Mouse (Mus musculus) thymus, postnatal 36 days (tissue): ENCODE data around the gene Stra6.

ENCODE experiments used
- DNase-seq, 2 experiments: peaks; one replicate each; pipeline ENCODE4 v3.0.0; 2022; ENCODE audit warnings: mixed read lengths in 2 of 2

Stra6 gene

DNA sequence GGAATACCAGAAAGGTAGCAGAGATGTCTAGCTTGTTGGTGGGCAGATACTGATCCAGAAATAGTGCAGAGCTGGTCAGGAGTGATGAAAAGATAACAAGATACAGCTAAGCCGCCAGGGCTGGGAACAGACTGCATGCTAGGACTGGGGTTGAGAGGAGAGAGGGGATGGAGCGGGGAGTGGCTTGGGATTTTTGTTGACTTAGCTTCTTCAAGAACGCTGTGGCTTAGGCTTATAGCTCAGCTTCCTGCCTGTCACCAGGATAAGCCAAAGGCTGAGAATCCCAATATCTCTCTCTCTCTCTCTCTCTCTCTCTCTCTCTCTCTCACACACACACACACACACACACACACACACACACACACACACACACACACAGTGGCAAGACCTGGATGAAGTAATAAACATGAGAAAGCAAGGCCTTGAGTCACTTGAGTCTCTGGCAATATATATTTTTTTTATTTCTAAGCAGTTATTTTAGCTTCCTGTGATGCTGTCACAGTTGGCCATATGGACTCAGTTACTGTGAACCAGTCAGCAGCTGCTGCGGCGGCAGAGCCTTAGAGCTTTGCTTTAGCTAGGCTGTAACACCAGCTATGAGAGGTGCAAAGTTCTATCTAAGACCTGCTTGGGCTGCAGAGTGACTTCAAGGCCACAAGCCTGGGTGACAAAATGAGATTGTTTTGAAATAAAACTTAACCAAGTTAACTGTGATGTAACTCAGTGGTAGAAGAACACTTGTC, 112.3 kb downstream of the Stra6 start:
- DNase-seq: no peak

DNA sequence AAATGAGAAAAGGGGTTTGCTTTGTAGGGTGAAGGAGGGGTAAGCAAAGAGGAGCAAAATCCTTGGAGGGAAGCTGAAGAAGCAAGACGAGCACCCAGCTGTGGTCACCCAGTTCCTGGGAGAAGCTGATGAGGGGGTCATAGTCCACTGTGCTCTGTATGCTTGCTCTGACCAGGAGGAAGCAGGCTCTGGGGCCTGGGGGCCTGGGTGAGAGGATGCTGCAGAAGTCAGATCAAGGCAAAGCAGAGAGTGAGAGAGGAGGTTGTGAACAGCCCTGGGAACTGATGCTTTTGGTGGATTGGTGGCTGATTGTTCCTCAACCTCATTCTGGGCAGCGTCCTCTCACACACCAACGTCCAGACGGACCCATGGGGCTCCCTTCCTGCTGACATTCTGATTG, 113.6 kb downstream of the Stra6 start:
- DNase-seq: no peak

DNA sequence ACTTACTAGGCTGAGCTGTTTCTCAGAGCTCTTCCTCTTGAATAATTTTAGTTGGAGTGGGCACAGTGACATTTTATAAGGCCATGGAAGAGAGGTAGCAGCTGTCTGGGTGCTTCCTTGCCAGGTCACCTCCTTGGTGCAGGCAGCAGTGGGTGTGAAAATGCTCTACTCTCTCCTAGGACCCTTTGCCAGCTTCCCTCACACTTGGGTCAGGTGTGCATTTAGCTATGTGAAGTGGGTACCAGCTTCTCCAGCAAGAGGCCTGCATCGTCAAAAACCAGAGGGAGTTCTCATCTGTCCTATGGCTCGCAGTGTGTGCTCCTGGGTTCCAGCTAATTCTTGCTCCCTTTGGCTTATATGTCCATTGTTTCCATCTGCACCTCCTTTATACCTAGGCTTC, 115.8 kb downstream of the Stra6 start:
- DNase-seq: no peak

DNA sequence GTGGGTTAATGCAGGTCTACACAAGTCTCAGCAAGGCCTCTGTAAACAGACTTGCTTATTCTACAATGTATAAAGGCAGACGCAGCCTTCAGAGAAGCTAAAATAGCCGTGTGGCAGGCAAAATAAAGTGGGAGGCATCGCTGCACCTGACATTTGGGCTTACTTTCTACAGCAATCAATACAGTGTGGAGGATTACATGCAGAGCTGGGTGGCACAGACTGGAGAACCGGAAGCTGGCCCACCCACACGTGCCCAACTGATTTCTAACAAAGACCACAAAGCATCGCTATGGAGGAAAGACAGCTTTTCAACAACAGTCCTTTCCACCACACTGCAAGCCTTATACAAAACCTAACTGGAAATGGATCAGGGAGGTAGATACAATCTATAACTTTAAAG, 120.9 kb downstream of the Stra6 start:
- DNase-seq: peak in 1 of 2 experiments; percentile 17

DNA sequence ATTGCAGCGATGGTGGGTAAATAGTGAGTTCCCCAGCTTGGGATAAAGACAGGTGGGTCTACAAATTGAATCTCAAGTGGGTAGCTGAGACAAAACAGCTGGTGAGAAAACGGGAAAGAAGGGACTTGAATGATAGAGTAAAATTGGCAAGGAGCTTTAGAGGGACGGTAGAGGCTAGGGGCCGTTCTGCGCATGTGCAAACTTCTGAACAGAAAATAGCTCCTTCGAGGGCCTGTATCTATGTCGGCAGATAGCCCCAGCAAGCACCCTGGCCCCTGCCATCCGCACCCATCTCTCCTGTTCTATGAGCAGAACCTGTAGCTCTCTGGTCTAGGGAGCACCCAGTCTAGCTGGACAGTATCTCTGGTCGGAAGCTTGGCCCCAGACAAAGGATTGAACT, 130.6 kb downstream of the Stra6 start:
- no peak for DNase-seq

DNA sequence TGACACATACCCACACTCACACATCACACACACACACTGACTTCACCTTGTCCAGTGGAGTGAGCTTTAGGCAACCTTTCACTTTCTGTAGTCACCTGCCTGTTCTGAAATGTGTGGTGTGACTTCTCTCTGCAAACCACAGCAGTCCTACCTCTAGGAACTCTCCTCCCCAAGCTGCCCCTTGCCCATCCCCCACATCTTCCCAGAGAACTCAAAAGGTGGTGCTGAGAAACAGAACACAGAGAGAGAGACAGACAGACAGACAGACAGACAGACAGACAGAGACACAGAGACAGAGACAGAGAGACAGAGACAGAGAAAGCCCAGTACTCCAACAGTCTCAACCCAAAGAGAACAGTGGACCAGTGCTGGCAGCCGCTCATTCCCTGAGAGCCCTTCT, 132.1 kb downstream of the Stra6 start:
- no peak for DNase-seq

DNA sequence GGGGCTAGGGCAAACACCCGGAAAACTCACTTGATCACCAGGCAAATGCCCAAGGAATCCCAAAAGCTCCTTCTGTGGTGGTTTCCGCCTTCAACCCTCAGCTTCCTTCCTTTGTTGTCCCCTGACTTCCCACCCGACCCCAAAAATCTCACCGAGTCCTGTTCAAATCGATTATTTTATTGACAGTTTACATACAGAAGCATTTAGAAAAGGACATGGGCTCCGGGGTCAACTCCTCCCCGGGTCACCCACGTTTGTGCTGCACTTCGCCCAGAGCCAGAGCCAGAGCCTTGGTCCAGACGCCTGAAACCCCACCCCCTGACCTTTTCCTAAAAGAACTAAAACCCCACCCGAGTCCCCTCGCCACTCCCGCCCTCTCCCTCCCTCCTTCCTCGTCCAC, 132.6 kb downstream of the Stra6 start:
- no peak for DNase-seq

DNA sequence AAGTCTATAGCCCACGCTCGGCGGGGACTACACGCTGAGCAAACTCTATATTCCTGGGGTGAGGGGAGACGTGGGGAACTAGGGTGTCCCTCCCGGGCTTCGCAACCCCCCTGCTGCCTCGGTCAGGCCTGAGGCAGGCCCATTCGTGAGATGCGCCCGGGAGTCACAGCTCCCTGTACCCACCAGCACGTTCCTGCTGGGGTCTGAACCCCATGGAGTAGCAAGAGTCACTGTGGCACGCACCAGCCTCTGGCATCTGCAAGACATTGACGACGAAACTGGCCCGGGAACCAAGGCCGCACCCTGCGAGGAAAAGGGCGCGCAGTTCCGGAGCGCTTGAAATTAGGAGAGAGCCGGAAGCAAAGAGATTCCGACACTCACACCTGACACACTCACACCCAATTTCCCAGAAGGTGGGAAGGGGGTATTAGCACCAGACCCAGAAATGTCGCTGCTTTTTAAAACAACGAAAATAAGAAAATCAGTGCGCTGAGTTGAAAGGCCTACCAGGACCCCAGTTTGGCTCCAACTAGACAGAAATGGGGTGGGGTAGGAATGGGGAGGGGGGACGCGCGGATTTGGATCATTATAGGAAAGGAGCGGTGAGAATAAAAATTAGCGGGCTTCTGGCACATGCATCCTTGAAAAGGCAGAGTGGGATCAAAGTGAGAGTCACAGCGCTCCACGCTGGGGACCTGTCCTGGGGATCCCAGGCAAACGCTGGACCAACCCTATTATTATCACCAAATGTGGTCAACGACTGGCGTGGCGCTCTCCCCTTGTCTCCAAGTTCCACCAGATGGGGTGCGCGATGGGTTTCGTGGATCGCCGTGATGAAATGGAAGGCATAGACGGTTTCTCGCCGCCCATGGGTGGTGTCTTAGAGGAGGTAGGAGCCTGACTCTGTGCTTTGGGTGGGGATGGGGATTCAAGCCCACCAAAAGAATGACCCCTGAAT, 133.3 kb downstream of the Stra6 start:
- DNase-seq: no peak

DNA sequence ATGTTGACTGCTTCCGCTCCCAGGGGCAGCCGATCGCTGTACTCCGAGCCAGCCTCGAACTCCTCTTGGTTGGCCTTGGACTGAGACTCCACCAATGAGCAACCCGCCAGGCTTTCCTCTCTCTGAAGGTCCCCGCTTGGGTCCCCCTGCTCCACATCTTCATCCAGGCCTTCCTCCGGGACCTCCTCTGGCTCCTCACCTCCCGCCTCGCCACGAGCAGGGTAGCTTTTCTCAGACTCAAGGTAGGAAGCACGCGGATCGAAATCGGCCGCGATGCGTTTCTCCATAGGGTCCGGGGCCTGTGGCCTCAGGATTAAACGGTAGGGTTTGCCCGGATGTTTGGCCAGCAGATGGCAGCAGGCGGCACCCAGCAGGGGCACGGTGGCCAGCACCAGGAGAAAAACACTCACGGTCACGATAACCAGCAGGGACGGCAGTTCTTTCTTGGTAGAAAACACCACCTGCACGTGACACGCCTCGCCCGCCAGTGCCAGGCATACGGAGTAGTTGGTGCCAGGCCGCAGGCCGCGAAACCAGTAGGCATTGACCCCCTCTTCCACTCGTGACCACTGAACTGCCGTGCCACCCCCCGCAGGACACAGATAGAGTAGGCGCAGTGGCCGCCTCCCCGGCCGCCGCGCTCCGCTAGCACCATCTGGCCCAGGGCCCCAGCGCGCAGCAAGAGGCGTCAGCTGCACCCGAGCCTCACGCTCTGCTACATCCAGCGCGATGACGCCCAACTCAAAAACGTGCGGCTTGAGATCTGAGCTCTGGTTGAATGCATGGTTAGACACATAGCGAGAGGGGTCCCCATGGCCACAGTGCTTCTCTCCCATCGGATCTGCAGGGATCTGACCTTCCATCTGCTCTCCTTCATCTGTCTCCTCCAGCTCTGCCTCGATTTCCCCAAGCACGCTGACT, 134.5 kb downstream of the Stra6 start:
- DNase-seq: peak; percentile 33 to 35

DNA sequence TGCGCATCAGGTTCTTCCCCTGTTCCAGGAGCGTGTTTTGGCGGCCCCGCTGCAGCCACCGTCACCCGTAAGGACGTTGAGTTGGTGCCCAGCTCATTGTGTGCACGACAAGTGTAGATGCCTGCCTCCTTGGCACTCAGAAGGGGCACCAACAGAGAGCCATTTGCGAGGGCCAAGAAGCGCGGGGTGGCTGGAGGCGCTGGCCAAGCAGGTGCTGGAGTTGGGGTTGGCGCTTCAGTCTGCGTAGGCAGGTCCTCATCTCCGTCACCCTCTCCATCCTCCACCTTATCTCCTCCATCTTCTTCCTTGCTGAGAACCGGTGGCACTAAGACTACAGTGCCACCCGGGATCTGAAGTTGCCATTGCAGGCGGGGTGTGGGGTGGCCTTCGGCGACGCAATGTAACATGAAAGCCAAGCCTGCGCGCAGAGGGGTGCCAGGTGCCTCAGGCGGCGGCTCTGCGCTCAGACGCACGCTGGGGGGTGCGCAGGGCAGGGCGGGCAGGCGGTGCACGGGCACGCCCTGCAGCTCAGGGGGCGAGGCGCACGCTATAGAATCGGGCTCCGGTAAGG, 135.3 kb downstream of the Stra6 start:
- DNase-seq: peak; percentile 15 to 39

DNA sequence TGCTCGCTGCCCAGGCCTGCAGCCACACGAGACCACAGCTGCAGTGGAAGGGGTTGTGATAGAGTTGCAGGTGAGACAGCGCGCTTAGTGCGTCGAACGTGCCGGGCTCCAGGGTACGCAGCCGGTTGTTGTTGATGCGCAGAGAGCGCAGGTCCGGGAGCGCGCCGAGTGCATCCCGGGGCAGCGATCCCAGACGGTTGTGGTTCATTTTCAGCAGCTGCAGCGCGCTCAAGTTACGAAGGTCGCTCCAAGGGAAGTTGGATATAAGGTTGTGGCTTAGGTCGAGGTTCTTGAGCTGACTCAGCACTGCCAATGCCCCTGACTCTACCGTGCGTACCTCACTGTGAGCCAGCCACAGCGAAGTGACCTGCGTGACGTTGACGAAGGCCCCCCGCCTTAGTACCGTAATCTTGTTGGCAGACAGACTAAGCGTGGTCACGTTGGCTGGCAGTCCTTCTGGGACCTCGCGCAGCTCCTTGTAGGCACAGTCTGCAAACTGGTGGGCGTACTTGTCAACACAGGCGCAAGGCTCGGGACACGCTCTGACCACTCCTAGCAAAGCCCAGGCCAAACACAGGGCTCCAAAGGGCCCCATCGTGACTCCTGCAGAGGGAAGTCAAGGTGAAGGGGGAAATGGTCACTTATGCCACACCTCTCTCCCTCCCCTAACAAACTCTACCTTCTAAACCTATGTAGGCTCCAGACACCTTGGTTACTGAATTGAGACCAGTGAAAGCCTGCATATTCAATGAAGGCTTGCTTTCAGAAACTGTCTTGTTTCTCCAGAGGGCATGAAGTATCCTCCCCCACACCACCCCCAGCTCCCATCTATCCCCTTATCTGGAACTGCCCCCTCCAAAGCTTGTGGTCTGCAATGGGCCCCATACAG, 136.0 kb downstream of the Stra6 start:
- DNase-seq: no peak

DNA sequence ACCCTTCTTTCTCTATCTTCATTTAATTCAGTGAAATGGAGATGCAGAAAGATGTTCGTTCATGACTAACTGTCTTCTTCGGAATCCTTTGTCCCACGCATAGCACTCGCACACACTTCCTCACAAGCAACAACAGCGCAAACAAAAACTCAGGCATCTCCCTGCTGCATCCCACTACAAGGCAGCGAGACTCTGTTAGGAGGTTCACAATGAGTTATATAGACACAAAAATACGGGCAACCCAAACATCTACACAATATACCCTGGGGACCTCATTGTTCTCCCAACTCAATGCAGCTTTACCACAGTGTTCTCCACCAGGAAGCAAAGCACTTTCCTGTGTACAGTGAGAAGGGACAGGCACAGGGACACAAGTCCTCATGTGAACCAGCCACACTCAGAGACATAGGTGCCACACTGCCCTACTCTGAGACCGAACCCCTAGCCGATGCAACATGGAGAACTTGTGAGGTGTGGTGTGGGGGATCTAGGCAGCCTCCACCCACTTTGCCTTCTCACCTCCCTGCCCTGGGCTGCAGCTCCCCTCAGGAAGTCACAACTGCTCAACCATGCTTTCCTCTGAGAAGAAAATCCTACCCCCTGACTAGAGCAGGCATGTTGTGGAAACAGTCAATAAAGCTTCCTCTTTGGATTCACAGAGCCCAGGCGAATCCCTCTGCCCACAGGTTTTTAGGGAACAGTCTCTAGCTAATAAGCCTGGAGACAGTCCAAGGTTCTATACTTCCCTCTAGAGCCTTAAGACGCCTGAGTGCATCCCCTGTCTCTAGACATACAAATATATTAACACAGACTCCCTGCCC, 136.9 kb downstream of the Stra6 start:
- no peak for DNase-seq

DNA sequence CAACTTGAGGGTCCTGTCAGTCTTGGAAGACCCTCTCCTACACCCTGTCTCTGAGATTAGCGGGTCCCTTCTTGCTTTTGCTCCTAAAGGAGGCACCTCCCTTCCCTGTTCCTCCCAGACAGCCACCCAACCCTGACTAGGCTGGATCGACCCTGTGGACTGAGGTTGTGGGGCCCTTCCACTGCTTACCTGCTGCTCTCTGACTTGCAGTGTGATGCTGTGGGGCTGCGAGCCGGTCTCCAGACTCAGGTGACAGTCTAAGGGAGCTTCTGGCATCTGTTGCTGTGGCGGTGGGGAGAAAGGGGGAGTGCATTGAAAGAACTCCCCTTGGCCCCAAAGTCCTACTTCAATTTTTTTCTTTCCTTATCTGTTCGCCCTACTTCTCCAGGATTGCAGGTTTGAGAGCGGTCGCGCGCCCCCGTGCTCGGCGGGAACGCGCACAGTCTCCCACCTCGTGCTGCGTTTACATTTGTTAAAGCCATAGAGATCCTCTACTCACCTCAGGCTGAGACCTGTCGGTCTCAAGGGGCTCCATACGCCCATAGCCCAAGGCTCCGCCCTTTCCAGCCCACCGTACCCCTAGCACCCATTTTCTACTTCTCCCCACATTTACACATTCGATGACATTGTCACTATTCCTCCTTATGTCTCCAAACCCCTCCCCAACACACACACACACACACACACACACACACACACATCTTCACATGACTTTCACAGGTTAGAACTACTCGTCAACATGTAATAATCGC, 137.7 kb downstream of the Stra6 start:
- DNase-seq: no peak

DNA sequence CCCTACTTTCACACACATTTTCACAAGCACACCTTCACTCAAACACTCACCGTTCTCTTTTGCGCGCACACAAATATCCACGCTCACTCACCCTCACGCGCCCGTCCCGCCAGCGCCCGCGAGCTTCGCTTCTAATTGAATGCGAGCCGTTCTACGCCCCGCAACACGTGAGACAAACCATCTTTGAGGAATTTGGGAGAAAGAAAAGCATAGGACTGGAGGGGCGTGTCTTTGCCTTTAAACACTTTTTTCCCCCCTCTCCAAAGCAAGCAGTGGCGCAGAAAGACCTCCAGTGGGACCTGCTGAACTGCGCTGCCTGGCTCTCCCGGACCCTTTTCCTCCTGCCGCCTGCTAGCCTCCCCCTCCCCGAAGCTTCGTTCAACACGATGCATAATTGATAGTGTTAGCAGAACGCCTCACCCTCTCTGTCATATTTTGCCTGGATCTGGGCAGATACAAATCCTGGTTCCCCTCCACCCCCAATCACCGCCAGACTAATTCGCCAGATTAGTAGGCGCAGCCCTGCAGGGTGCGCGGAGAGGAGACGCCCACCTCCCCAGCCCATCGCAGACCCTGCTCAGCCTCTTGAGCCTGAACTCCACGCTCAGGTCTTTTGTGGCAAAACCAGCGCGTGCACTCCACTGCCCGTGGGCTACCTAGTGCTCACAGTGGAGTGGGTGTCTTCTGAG, 138.4 kb downstream of the Stra6 start:
- DNase-seq: no peak

DNA sequence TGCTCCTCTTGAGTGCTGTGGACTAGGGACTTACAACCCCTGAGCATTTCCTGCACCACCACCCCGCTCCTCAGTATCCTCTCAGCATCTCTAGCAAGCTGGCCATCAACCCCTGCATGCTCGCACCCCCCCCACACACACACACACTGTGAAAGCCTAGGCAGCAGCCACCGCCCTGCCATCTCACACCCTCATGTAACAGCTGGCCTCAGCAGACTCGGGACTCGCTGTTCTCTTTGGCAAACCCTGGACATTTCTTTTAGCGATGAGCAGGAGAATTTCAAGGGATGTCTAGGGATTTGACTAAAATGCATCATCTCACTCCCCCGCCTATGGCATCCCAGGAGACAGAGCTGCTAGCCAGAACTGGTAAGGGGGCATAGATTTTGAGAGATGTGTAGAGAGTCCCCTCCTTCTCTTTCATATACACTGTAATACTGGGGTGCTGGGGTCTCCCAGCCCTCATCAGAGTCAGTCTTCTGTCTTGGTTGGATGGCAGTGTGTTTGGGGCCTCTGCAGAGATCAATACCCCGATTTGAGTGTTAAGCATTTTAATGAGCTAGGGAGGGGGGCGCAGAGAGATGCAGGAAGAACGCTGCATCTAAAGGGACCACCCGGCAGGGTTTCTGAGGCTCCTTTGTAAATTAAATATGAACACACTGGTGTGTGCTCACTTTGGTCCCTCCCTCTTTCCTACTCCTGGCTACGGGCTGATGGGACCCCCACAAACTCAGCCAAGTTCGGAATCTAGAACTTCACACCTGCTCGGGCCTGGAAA, 139.3 kb downstream of the Stra6 start:
- no peak for DNase-seq
